Mouse (Mus musculus) thymus, adult 2 months (tissue): ENCODE data around the gene Plekha3.

Experiments used
- CTCF ChIP-seq: fragments of 200-500 bp; IDR thresholded peaks from 2 replicates; pipeline ENCODE4 v1.5.1; 2012; ENCODE audit warnings: mild to moderate bottlenecking, control low read depth, low read length, moderate library complexity, borderline replicate concordance; ENCODE audit not compliant: control insufficient read depth, poor library complexity, insufficient read depth; ENCODE audit errors: extremely low read depth
- POLR2A ChIP-seq: fragments of 200-500 bp; IDR thresholded peaks from 2 replicates; pipeline ENCODE4 v1.6.1; 2012; ENCODE audit warnings: mild to moderate bottlenecking, low read length, control low read depth, moderate library complexity; ENCODE audit not compliant: control insufficient read depth, poor library complexity, insufficient read depth; ENCODE audit errors: extremely low read depth

- TF ChIP-seq POLR2A = no peak
- no peak for TF ChIP-seq CTCF
These were observed 2.8 kb upstream of the Plekha3 start for GRCm38 (mm10) chr2:76672134-76672745.
